Mouse (Mus musculus): ENCODE measurements around the gene Trim7. TPM values are rescaled to one million over a fixed set of nuclear protein-coding genes. Genes with fewer than 3 reads are reported as not detected.
"Not testable (repeated sequence)": the region's sequence is repeated elsewhere in the genome, so short reads cannot be mapped to it uniquely, and the experiment has no call there.

Gene Trim7
- polyA plus RNA-seq, 1 experiment from 2014 or later, result 0.18 TPM

GRCm38 (mm10) chr11:48871817-48872541 is 46.0 kb downstream of the Trim7 start:
- 7% methylated on average over 17 of the region's 17 CpGs for WGBS
- H3K4me3 ChIP-seq, result peak overlapping the region; percentile 65
- H3K27ac ChIP-seq, result peak overlapping the region; percentile 85
- no peaks in the 10 kb centered on the region; the same call in 1 of the 2 replicates for H3K27me3 ChIP-seq (ENCODE audit: insufficient read depth, poor library complexity, severe bottlenecking)
- H3K9me3 ChIP-seq, result no peaks in the 10 kb centered on the region
- no peaks in the 10 kb centered on the region for H3K36me3 ChIP-seq
- H3K4me1 ChIP-seq, result peaks cover 35% of the 10 kb centered on the region
- DNase-seq (ENCODE audit: low spot score), result no peak

GRCm38 (mm10) chr11:48872695-48873300 is 46.9 kb downstream of the Trim7 start:
- DNase-seq (ENCODE audit: low spot score), result no peak
- H3K4me3 ChIP-seq, result no peak overlapping the region
- no peaks in the 10 kb centered on the region for H3K36me3 ChIP-seq
- WGBS, result 79% methylated on average over 7 of the region's 7 CpGs
- H3K4me1 ChIP-seq, result peaks cover 35% of the 10 kb centered on the region
- H3K27ac ChIP-seq, result peak overlapping the region; percentile 85; the same call in 1 of the 2 replicates
- no peaks in the 10 kb centered on the region for H3K9me3 ChIP-seq
- H3K27me3 ChIP-seq (ENCODE audit: insufficient read depth, poor library complexity, severe bottlenecking), result no peaks in the 10 kb centered on the region; the same call in 1 of the 2 replicates

GRCm38 (mm10) chr11:48873591-48874290 is 47.8 kb downstream of the Trim7 start:
- DNase-seq (ENCODE audit: low spot score), result no peak
- 38% methylated on average over 10 of the region's 10 CpGs for WGBS
- 0 out of 2 replicates have a peak overlapping the region, but pooled peaks have one; percentile 16 for H3K27ac ChIP-seq

GRCm38 (mm10) chr11:48874465-48874864 is 48.5 kb downstream of the Trim7 start:
- Histone ChIP-seq H3K27me3 (ENCODE audit: insufficient read depth, poor library complexity, severe bottlenecking) (no peaks in the 10 kb centered on the region; the same call in 1 of the 2 replicates), H3K9me3 (no peaks in the 10 kb centered on the region), H3K4me3 (no peak overlapping the region), H3K4me1 (peaks cover 29% of the 10 kb centered on the region), H3K36me3 (no peaks in the 10 kb centered on the region), H3K27ac (no peak overlapping the region)
- DNase-seq (ENCODE audit: low spot score), result no peak
- WGBS, result 0% methylated on average over 4 of the region's 4 CpGs

More at GRCm38 (mm10) chr11:48873591-48874290, 47.8 kb downstream of the Trim7 start:
- peaks cover 35% of the 10 kb centered on the region for H3K4me1 ChIP-seq
- H3K4me3 ChIP-seq, result no peak overlapping the region
- H3K36me3 ChIP-seq, result no peaks in the 10 kb centered on the region
- H3K9me3 ChIP-seq, result no peaks in the 10 kb centered on the region
- no peaks in the 10 kb centered on the region; the same call in 1 of the 2 replicates for H3K27me3 ChIP-seq (ENCODE audit: insufficient read depth, poor library complexity, severe bottlenecking)

GRCm38 (mm10) chr11:48875343-48875837 is 49.5 kb downstream of the Trim7 start:
- WGBS, result 60% methylated on average over 1 of the region's 1 CpGs
- DNase-seq (ENCODE audit: low spot score); H3K9me3 ChIP-seq; H3K27ac ChIP-seq; H3K4me3 ChIP-seq; H3K36me3 ChIP-seq; H3K27me3 ChIP-seq (ENCODE audit: insufficient read depth, poor library complexity, severe bottlenecking): not testable (repeated sequence)
- H3K4me1 ChIP-seq, result peaks cover 24% of the 10 kb centered on the region

GRCm38 (mm10) chr11:48876680-48877079 is 50.7 kb downstream of the Trim7 start:
- no peak for DNase-seq (ENCODE audit: low spot score)
- 94% methylated on average over 1 of the region's 1 CpGs for WGBS

GRCm38 (mm10) chr11:48898812-48899431 is 73.0 kb downstream of the Trim7 start:
- DNase-seq (ENCODE audit: low spot score), result no peak
- Histone ChIP-seq H3K36me3 (no peaks in the 10 kb centered on the region), H3K9me3 (no peaks in the 10 kb centered on the region), H3K27me3 (ENCODE audit: insufficient read depth, poor library complexity, severe bottlenecking) (no peaks in the 10 kb centered on the region), H3K4me1 (no peaks in the 10 kb centered on the region), H3K4me3 (no peak overlapping the region), H3K27ac (no peak overlapping the region)
- WGBS, result 72% methylated on average over 2 of the region's 2 CpGs

More at GRCm38 (mm10) chr11:48876680-48877079, 50.7 kb downstream of the Trim7 start:
- H3K9me3 ChIP-seq, result no peaks in the 10 kb centered on the region
- no peaks in the 10 kb centered on the region; the same call in 1 of the 2 replicates for H3K27me3 ChIP-seq (ENCODE audit: insufficient read depth, poor library complexity, severe bottlenecking)
- no peaks in the 10 kb centered on the region for H3K36me3 ChIP-seq
- H3K4me1 ChIP-seq, result peaks cover 14% of the 10 kb centered on the region
- no peak overlapping the region for H3K27ac ChIP-seq
- H3K4me3 ChIP-seq, result no peak overlapping the region

GRCm38 (mm10) chr11:48900654-48901566 is 75.0 kb downstream of the Trim7 start:
- H3K27ac ChIP-seq; H3K4me3 ChIP-seq; H3K9me3 ChIP-seq; DNase-seq (ENCODE audit: low spot score); H3K4me1 ChIP-seq; H3K36me3 ChIP-seq; H3K27me3 ChIP-seq (ENCODE audit: insufficient read depth, poor library complexity, severe bottlenecking): not testable (repeated sequence)
- 76% methylated on average over 6 of the region's 6 CpGs for WGBS

GRCm38 (mm10) chr11:48901567-48901930 is 75.6 kb downstream of the Trim7 start:
- WGBS, result 74% methylated on average over 1 of the region's 1 CpGs

More at GRCm38 (mm10) chr11:48901567-48901930, 75.6 kb downstream of the Trim7 start:
- not testable (repeated sequence) for H3K4me3 ChIP-seq; H3K27me3 ChIP-seq (ENCODE audit: insufficient read depth, poor library complexity, severe bottlenecking); H3K27ac ChIP-seq; H3K9me3 ChIP-seq; H3K4me1 ChIP-seq; DNase-seq (ENCODE audit: low spot score); H3K36me3 ChIP-seq

Data from heart, embryonic 10.5 days (tissue).